Mouse (Mus musculus) MEL (cell line): Measurements from ENCODE around the gene Grm7. TPM values are rescaled to one million over a fixed set of nuclear protein-coding genes. Genes with fewer than 3 reads are reported as not detected.

ENCODE experiments used
- DNase-seq: peaks from one replicate; pipeline ENCODE4 v3.0.0; 2011; ENCODE audit warnings: low read depth, low spot score
- H3K27ac ChIP-seq: 2 replicates; pipeline ENCODE4 v1.5.1; 2012; ENCODE audit warnings: low read depth, mild to moderate bottlenecking, control low read depth, low read length, moderate library complexity; ENCODE audit not compliant: control insufficient read depth
- H3K27me3 ChIP-seq, 2 experiments: fragments of 150-350 bp in 1 of 2; sonication (generic) in 1 of 2; 2 replicates each; pipeline ENCODE4 v1.6.1; 2012; ENCODE audit warnings: low read length in 2 of 2, mild to moderate bottlenecking in 2 of 2, improper control_type of control experiment in 1 of 2, moderate library complexity in 1 of 2; ENCODE audit not compliant: insufficient read depth in 2 of 2, control insufficient read depth in 1 of 2
- H3K36me3 ChIP-seq, 2 experiments: 2 replicates each; pipeline ENCODE4 v1.6.1; 2012 to 2014; ENCODE audit warnings: low read length in 2 of 2, improper control_type of control experiment in 1 of 2, inconsistent platforms in 1 of 2, mild to moderate bottlenecking in 1 of 2; ENCODE audit not compliant: insufficient read depth in 2 of 2, control insufficient read depth in 1 of 2
- H3K4me1 ChIP-seq, 2 experiments: fragments of 150-350 bp in 1 of 2; sonication (generic) in 1 of 2; 2 replicates each; pipeline ENCODE4 v1.6.1; 2012; ENCODE audit warnings: low read length in 2 of 2, improper control_type of control experiment in 1 of 2, mild to moderate bottlenecking in 1 of 2; ENCODE audit not compliant: insufficient read depth in 2 of 2, control insufficient read depth in 1 of 2
- H3K4me3 ChIP-seq, 2 experiments: fragments of 150-350 bp in 1 of 2; sonication (generic) in 1 of 2; 2 replicates each; pipeline ENCODE4 v1.5.1; 2012; ENCODE audit warnings: low read depth in 2 of 2, low read length in 2 of 2, mild to moderate bottlenecking in 2 of 2, moderate library complexity in 2 of 2, control low read depth in 1 of 2, improper control_type of control experiment in 1 of 2; ENCODE audit not compliant: control insufficient read depth in 1 of 2, insufficient read depth in 1 of 2
- H3K79me2 ChIP-seq: 2 replicates; pipeline ENCODE4 v1.6.1; 2012; ENCODE audit warnings: mild to moderate bottlenecking, low read length, moderate library complexity; ENCODE audit not compliant: control insufficient read depth, poor library complexity, insufficient read depth
- H3K9ac ChIP-seq: 2 replicates; pipeline ENCODE4 v1.6.1; 2012; ENCODE audit warnings: low read depth, mild to moderate bottlenecking, control low read depth, low read length, moderate library complexity; ENCODE audit not compliant: control insufficient read depth, poor library complexity, severe bottlenecking
- H3K9me3 ChIP-seq: fragments of 150-350 bp; sonication (generic); replicated peaks from 2 replicates; pipeline ENCODE4 v1.6.1; 2012; ENCODE audit warnings: mild to moderate bottlenecking, low read length, improper control_type of control experiment, moderate library complexity; ENCODE audit not compliant: insufficient read depth
- CHD2 ChIP-seq: IDR thresholded peaks from 2 replicates; pipeline ENCODE4 v1.6.1; 2011; ENCODE audit warnings: low read length, improper control_type of control experiment
- E2F4 ChIP-seq: IDR thresholded peaks from 2 replicates; pipeline ENCODE4 v1.6.1; 2011; ENCODE audit warnings: low read depth, low read length, improper control_type of control experiment, borderline replicate concordance
- ELF1 ChIP-seq: IDR thresholded peaks from 2 replicates; pipeline ENCODE4 v1.6.1; 2014; ENCODE audit warnings: low read depth, mild to moderate bottlenecking, inconsistent platforms, low read length, improper control_type of control experiment, moderate library complexity
- GABPA ChIP-seq: IDR thresholded peaks from 2 replicates; pipeline ENCODE4 v1.6.1; 2012; ENCODE audit warnings: low read depth, mild to moderate bottlenecking, inconsistent platforms, low read length, improper control_type of control experiment, moderate library complexity
- KAT2A ChIP-seq: conservative IDR thresholded peaks from 2 replicates; pipeline ENCODE4 v1.6.1; 2012; ENCODE audit warnings: low read depth, low read length, improper control_type of control experiment, inconsistent platforms
- MAFK ChIP-seq: IDR thresholded peaks from 2 replicates; pipeline ENCODE4 v1.6.1; 2011; ENCODE audit warnings: low read depth, mild to moderate bottlenecking, low read length, improper control_type of control experiment, borderline replicate concordance
- MAX ChIP-seq: IDR thresholded peaks from 2 replicates; pipeline ENCODE4 v1.6.1; 2011; ENCODE audit warnings: low read length, improper control_type of control experiment
- MAZ ChIP-seq: IDR thresholded peaks from 2 replicates; pipeline ENCODE4 v1.6.1; 2012; ENCODE audit warnings: low read depth, mild to moderate bottlenecking, inconsistent platforms, low read length, improper control_type of control experiment
- MEF2A ChIP-seq: IDR thresholded peaks from 2 replicates; pipeline ENCODE4 v1.6.1; 2014; ENCODE audit warnings: low read depth, mild to moderate bottlenecking, inconsistent platforms, low read length, improper control_type of control experiment; ENCODE audit not compliant: poor library complexity, insufficient replicate concordance, severe bottlenecking; ENCODE audit errors: extremely low read depth
- MYC ChIP-seq: IDR thresholded peaks from 2 replicates; pipeline ENCODE4 v1.6.1; 2011; ENCODE audit warnings: low read depth, mild to moderate bottlenecking, low read length, improper control_type of control experiment, moderate library complexity
- NRF1 ChIP-seq: IDR thresholded peaks from 2 replicates; pipeline ENCODE4 v1.6.1; 2014; ENCODE audit warnings: low read depth, mild to moderate bottlenecking, inconsistent platforms, low read length, improper control_type of control experiment, moderate library complexity; ENCODE audit not compliant: poor library complexity, insufficient read depth, severe bottlenecking
- POLR2A ChIP-seq, 2 experiments: IDR thresholded peaks; 2 replicates each; pipeline ENCODE4 v1.6.1; 2011 to 2012; ENCODE audit warnings: low read length in 2 of 2, mild to moderate bottlenecking in 2 of 2, control low read depth in 1 of 2, improper control_type of control experiment in 1 of 2, low read depth in 1 of 2, moderate library complexity in 1 of 2; ENCODE audit not compliant: control insufficient read depth in 1 of 2, insufficient read depth in 1 of 2, poor library complexity in 1 of 2
- POLR2AphosphoS2 ChIP-seq: IDR thresholded peaks from 2 replicates; pipeline ENCODE4 v1.6.1; 2011; ENCODE audit warnings: low read length, improper control_type of control experiment
- RAD21 ChIP-seq: IDR thresholded peaks from 2 replicates; pipeline ENCODE4 v1.6.1; 2011; ENCODE audit warnings: mild to moderate bottlenecking, low read depth, low read length, improper control_type of control experiment
- RCOR1 ChIP-seq: IDR thresholded peaks from 2 replicates; pipeline ENCODE4 v1.6.1; 2012; ENCODE audit warnings: low read depth, mild to moderate bottlenecking, inconsistent platforms, low read length, improper control_type of control experiment
- SIN3A ChIP-seq: IDR thresholded peaks from 2 replicates; pipeline ENCODE4 v1.6.1; 2012; ENCODE audit warnings: low read length, improper control_type of control experiment, inconsistent platforms
- TCF12 ChIP-seq: IDR thresholded peaks from 2 replicates; pipeline ENCODE4 v1.6.1; 2014; ENCODE audit warnings: low read depth, mild to moderate bottlenecking, inconsistent platforms, low read length, improper control_type of control experiment, moderate library complexity
- UBTF ChIP-seq: IDR thresholded peaks from 2 replicates; pipeline ENCODE4 v1.6.1; 2012; ENCODE audit warnings: low read depth, mild to moderate bottlenecking, inconsistent platforms, low read length, improper control_type of control experiment, moderate library complexity, borderline replicate concordance; ENCODE audit not compliant: insufficient read depth
- ZC3H11A ChIP-seq: IDR thresholded peaks from 2 replicates; pipeline ENCODE4 v1.6.1; 2012; ENCODE audit warnings: low read depth, mild to moderate bottlenecking, inconsistent platforms, low read length, improper control_type of control experiment
- ZMIZ1 ChIP-seq: IDR thresholded peaks from 2 replicates; pipeline ENCODE4 v1.6.1; 2012; ENCODE audit warnings: low read depth, mild to moderate bottlenecking, inconsistent platforms, low read length, improper control_type of control experiment, moderate library complexity
- ZNF384 ChIP-seq: IDR thresholded peaks from 2 replicates; pipeline ENCODE4 v1.6.1; 2012; ENCODE audit warnings: low read depth, mild to moderate bottlenecking, inconsistent platforms, low read length, improper control_type of control experiment
- polyA plus RNA-seq, 2 experiments: library from polyadenylated mRNA; stranded (reverse) in 1 of 2; unstranded in 1 of 2; fragments of >175 nt in 1 of 2; fragments of >200 nt in 1 of 2; gene quantifications; 2 replicates each; pipeline versions ENCODE4 v1.2.1 to v1.2.4; 2012; ENCODE audit warnings: low replicate concordance in 2 of 2, low read depth in 1 of 2; ENCODE audit not compliant: insufficient read length in 2 of 2, insufficient read depth in 1 of 2, missing spikeins in 1 of 2
- total RNA-seq: library from RNA; depleted of rRNA; stranded (reverse); fragments of 300-350 nt; gene quantifications from 2 replicates; pipeline ENCODE4 v1.2.3, GENCODE M21; 2012

The Grm7 gene
- total and polyA plus RNA-seq, 3 experiments: not detected

GRCm38 (mm10) chr6:111447851-111448250 is 802.5 kb downstream of the Grm7 start:
- TF ChIP-seq NRF1 (no peak), MAFK (no peak), CHD2 (no peak), SIN3A (no peak), RCOR1 (no peak), GABPA (no peak)
- Histone ChIP-seq H3K36me3 (no peaks in the 10 kb centered on the region), H3K4me1 (no peaks in the 10 kb centered on the region), H3K27ac (no peak overlapping the region), H3K9ac (no peak overlapping the region), H3K79me2 (no peaks in the 10 kb centered on the region), H3K4me3 (no peak overlapping the region), H3K27me3 (no peaks in the 10 kb centered on the region), H3K9me3 (no peaks in the 10 kb centered on the region)
- DNase-seq: no peak

GRCm38 (mm10) chr6:111449054-111449783 is 803.8 kb downstream of the Grm7 start:
- Histone ChIP-seq H3K27ac (no peak overlapping the region), H3K4me1 (no peaks in the 10 kb centered on the region), H3K4me3 (no peak overlapping the region), H3K27me3 (no peaks in the 10 kb centered on the region), H3K9ac (no peak overlapping the region), H3K79me2 (no peaks in the 10 kb centered on the region), H3K36me3 (no peaks in the 10 kb centered on the region), H3K9me3 (no peaks in the 10 kb centered on the region)
- no peak for TF ChIP-seq E2F4
- TF ChIP-seq POLR2AphosphoS2: no peak
- TF ChIP-seq ZNF384: no peak
- no peak for TF ChIP-seq UBTF
- no peak for TF ChIP-seq ELF1
- no peak for TF ChIP-seq MEF2A
- TF ChIP-seq MAX: no peak
- no peak for TF ChIP-seq MAZ
- no peak for DNase-seq

- no peaks in the 10 kb centered on the region for H3K27me3 ChIP-seq
- no peaks in the 10 kb centered on the region for H3K4me1 ChIP-seq
- no peaks in the 10 kb centered on the region for H3K9me3 ChIP-seq
- TF ChIP-seq MAX (no peak), UBTF (no peak), KAT2A (no peak), POLR2A (IDR thresholded peaks at IDR 0.05; ENCODE audit: control insufficient read depth in 1 of 2, insufficient read depth in 1 of 2, low read depth in 1 of 2, low read length in 2 of 2, poor library complexity in 1 of 2) (no peak), ELF1 (no peak), TCF12 (no peak), ZMIZ1 (no peak), NRF1 (no peak), RAD21 (no peak), MYC (no peak), ZC3H11A (no peak)
- H3K9ac ChIP-seq: no peak overlapping the region
- H3K79me2 ChIP-seq: no peaks in the 10 kb centered on the region
- H3K4me3 ChIP-seq: no peak overlapping the region
- H3K27ac ChIP-seq: no peak overlapping the region
- DNase-seq: no peak
- no peaks in the 10 kb centered on the region for H3K36me3 ChIP-seq
Measured at GRCm38 (mm10) chr6:111481866-111482265, 836.5 kb downstream of the Grm7 start.
